Mouse (Mus musculus) layer of hippocampus, adult 2 months (tissue): ENCODE data around the gene Sfpq. TPM values are rescaled to one million over a fixed set of nuclear protein-coding genes. Genes with fewer than 3 reads are reported as not detected.

Experiments used
- DNase-seq, 2 experiments: peaks; one replicate each; pipeline ENCODE4 v3.0.0; 2022; ENCODE audit warnings: low spot score in 2 of 2
- H3K27ac ChIP-seq: fragments of 200-600 bp; 2 replicates; pipeline ENCODE4 v1.8.1; 2022
- H3K4me3 ChIP-seq: fragments of 200-600 bp; 2 replicates; pipeline ENCODE4 v1.8.1; 2022; ENCODE audit warnings: mild to moderate bottlenecking
- CTCF ChIP-seq: fragments of 200-600 bp; conservative IDR thresholded peaks from 2 replicates; pipeline ENCODE4 v1.8.1; 2022; ENCODE audit warnings: antibody characterized with exemption, mild to moderate bottlenecking, moderate library complexity
- total RNA-seq, 2 experiments: library from RNA; stranded (reverse); gene quantifications; 2 replicates each; pipeline ENCODE4 v1.2.3; 2021

Gene Sfpq
- total RNA-seq, 2 experiments from 2014 or later: 279 to 306 TPM

DNA sequence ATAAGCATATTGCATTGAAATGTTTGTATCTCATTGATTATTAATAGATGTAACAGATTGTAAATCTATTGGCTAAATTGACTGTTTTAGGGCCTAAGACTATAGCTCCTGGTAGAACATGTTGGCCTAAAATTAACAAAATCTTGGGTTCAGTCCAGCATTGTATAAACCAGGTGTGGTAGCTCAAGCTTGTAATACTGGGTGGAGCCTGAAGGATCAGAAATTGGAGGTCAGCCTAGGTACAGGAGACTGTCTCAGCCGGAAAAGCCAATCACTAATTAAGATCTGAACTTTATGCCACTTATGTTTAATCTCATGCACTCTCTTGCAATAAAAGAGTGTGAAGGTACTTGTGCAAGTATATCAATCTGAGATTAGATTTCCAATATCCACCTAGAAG lies 64.6 kb downstream of the Sfpq start:
- no peak overlapping the region for H3K4me3 ChIP-seq
- no peak for TF ChIP-seq CTCF
- no peak for DNase-seq
- H3K27ac ChIP-seq: no peak overlapping the region

Other genes with a start within 250 kb of the Sfpq start
- gene Zmym4, start 53.2 kb upstream of the Sfpq start, total RNA-seq: 10 to 100 TPM; 47.6 to 51.9 TPM
- gene Zmym1, start 39.8 kb downstream of the Sfpq start, total RNA-seq: 10 to 100 TPM; 12.9 to 14.3 TPM
- 10 to 100 TPM; 34.9 to 41.7 TPM for gene Zmym6, start 56.1 kb downstream of the Sfpq start, total RNA-seq
- 1 to 10 TPM; 5.5 to 5.8 TPM for gene Tmem35b, start 102.4 kb downstream of the Sfpq start, total RNA-seq
- 100 to 1,000 TPM; 283 to 292 TPM for gene Dlgap3, start 147.9 kb downstream of the Sfpq start, total RNA-seq
- 10 to 100 TPM; 48.5 to 55.1 TPM for gene Smim12, start 222.5 kb downstream of the Sfpq start, total RNA-seq